Mouse (Mus musculus) liver, embryonic 14.5 days (tissue): ENCODE data around the gene Crb2. TPM values are rescaled to one million over a fixed set of nuclear protein-coding genes. Genes with fewer than 3 reads are reported as not detected.

Experiments
- ATAC-seq: fragments of 200-750 bp; cut with Nextera tagmentation; 2 replicates; pipeline ENCODE4 v1.8.0; 2017; ENCODE audit warnings: moderate number of reproducible peaks, mild to moderate bottlenecking, moderate library complexity; ENCODE audit not compliant: insufficient read depth
- DNase-seq, 3 experiments: peaks; one replicate each; pipeline ENCODE4 v3.0.0-alpha.2; 2012 to 2013; ENCODE audit warnings: low read depth in 3 of 3, low spot score in 3 of 3
- H3K27ac ChIP-seq: fragments of 300-500 bp; sonication (generic); 2 replicates; pipeline ENCODE4 v1.5.1; 2014; ENCODE audit warnings: moderate library complexity, mild to moderate bottlenecking, control low read depth, inconsistent platforms
- H3K27me3 ChIP-seq: fragments of 300-500 bp; sonication (generic); 2 replicates; pipeline ENCODE4 v1.6.1; 2014; ENCODE audit warnings: mild to moderate bottlenecking, low read length, moderate library complexity; ENCODE audit not compliant: control insufficient read depth, insufficient read depth
- H3K36me3 ChIP-seq: fragments of 300-500 bp; sonication (generic); replicated peaks from 2 replicates; pipeline ENCODE4 v1.6.1; 2014; ENCODE audit warnings: low read depth; ENCODE audit not compliant: control insufficient read depth, insufficient read depth
- H3K4me1 ChIP-seq, 2 experiments: fragments of 200-500 bp in 1 of 2; fragments of 300-500 bp in 1 of 2; sonication (generic) in 1 of 2; replicated peaks; 2 replicates each; pipeline ENCODE4 v1.6.1; 2012 to 2014; ENCODE audit warnings: antibody characterized with exemption in 1 of 2, inconsistent platforms in 1 of 2, low read length in 1 of 2; ENCODE audit not compliant: control insufficient read depth in 2 of 2, insufficient read depth in 2 of 2
- H3K4me2 ChIP-seq: fragments of 300-500 bp; sonication (generic); 2 replicates; pipeline ENCODE4 v1.6.1; 2014; ENCODE audit warnings: low read depth, mild to moderate bottlenecking, control low read depth, moderate library complexity
- H3K4me3 ChIP-seq, 2 experiments: fragments of 200-500 bp in 1 of 2; fragments of 300-500 bp in 1 of 2; sonication (generic) in 1 of 2; 2 replicates each; pipeline ENCODE4 v1.5.1; 2012 to 2014; ENCODE audit warnings: low read depth in 2 of 2, low read length in 2 of 2, mild to moderate bottlenecking in 2 of 2, control low read depth in 1 of 2, inconsistent platforms in 1 of 2, moderate library complexity in 1 of 2; ENCODE audit not compliant: insufficient read depth in 1 of 2
- H3K9ac ChIP-seq: fragments of 300-500 bp; sonication (generic); replicated peaks from 2 replicates; pipeline ENCODE4 v1.6.1; 2014; ENCODE audit warnings: mild to moderate bottlenecking, control low read depth, moderate library complexity
- H3K9me3 ChIP-seq: fragments of 300-500 bp; sonication (generic); 2 replicates; pipeline ENCODE4 v1.6.1; 2016; ENCODE audit warnings: low read length, mixed read lengths; ENCODE audit not compliant: control insufficient read depth
- CTCF ChIP-seq: IDR thresholded peaks from 2 replicates; pipeline ENCODE4 v1.5.1; 2016; ENCODE audit warnings: antibody characterized with exemption, low read depth, control low read depth
- EP300 ChIP-seq: IDR thresholded peaks from 2 replicates; pipeline ENCODE4 v1.6.1; 2016; ENCODE audit warnings: antibody characterized with exemption, low read depth
- WGBS: fragments of 180-500 bp; shearing (Covaris S2); extraction: QIAGEN DNeasy Blood & Tissue Kit; methylation state at CpG from one replicate; pipeline ENCODE4 v1.1.7; 2014; ENCODE audit not compliant: insufficient replicate concordance; 5-methylcytosine and 5-hydroxymethylcytosine counted together
- polyA plus RNA-seq, 2 experiments: library from polyadenylated mRNA; depleted of rRNA in 1 of 2; stranded (reverse) in 1 of 2; unstranded in 1 of 2; fragments of >200 nt; fragmentation: Nextera tagmentation in 1 of 2; extraction: Ambion mirVana in 1 of 2; gene quantifications; 2 replicates each; pipeline versions ENCODE4 v1.2.1 to v1.2.3; 2012 to 2014

Gene Crb2
- polyA plus RNA-seq, 2 experiments = 0.10 to 0.17 TPM

DNA sequence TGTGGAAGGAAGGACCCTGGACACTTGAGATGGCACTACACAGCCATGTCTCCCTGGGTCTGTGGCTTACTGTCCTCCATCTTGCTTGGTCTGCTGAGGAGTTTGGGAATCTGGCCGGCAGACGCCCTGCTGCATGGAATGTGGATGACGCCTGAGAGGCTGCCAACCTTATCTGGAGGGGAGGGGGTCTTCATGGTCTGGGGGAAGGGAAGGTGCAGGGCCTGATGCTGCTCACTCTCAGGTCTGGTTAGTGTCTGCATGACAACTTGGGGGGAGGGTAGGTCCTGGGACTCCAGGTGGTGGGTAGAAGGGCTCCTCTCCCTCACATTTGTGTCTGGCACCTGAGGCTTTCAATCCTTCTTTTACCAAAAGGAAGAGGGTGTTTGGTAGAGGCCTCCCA, 5.4 kb downstream of the Crb2 start:
- 50% methylated on average over 3 of the region's 3 CpGs for WGBS
- H3K27ac ChIP-seq = no peak overlapping the region
- no peaks in the 10 kb centered on the region for H3K36me3 ChIP-seq
- peaks cover 10 to 24% of the 10 kb centered on the region in 2 experiments for H3K4me1 ChIP-seq
- TF ChIP-seq EP300 = no peak
- no peak for TF ChIP-seq CTCF
- H3K9ac ChIP-seq = no peak overlapping the region
- peaks cover 2% of the 10 kb centered on the region; the same call in 1 of the 2 replicates for H3K27me3 ChIP-seq
- H3K9me3 ChIP-seq = no peaks in the 10 kb centered on the region
- ATAC-seq = no peak
- H3K4me2 ChIP-seq = no peak overlapping the region
- H3K4me3 ChIP-seq = no peak overlapping the region
- DNase-seq = no peak

DNA sequence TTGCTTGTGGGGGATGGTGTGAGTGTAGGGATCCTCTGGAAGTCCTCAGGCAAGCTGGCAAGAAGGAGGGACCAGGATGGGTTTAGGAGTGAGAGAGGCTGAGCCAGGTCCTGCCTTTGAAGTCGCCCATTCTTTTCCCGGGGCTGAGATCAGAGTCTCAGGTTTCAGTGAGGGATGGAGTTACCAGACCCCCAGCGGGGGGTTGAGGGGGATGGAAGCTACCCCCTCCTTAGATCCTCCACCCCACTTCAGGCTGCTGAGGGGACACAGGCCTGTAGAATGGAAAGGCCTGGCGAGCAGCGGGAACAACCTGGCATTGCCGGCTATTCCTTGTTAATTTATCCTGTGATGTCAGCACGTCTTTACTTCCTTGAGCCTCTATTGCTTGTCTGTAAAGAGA, 6.0 kb downstream of the Crb2 start:
- H3K4me1 ChIP-seq = peaks cover 10 to 20% of the 10 kb centered on the region in 2 experiments
- 46% methylated on average over 7 of the region's 7 CpGs for WGBS
- no peak overlapping the region for H3K9ac ChIP-seq
- no peak for ATAC-seq
- no peaks in the 10 kb centered on the region for H3K9me3 ChIP-seq
- no peak overlapping the region for H3K4me3 ChIP-seq
- no peak for DNase-seq
- no peak overlapping the region for H3K4me2 ChIP-seq
- no peaks in the 10 kb centered on the region for H3K36me3 ChIP-seq
- H3K27me3 ChIP-seq = peaks cover 3% of the 10 kb centered on the region; the same call in 1 of the 2 replicates
- TF ChIP-seq CTCF (no peak), EP300 (no peak)
- H3K27ac ChIP-seq = no peak overlapping the region

GRCm38 (mm10) chr2:37784473-37784872, 8.4 kb downstream of the Crb2 start:
- Histone ChIP-seq H3K9ac (no peak overlapping the region), H3K36me3 (no peaks in the 10 kb centered on the region), H3K27ac (no peak overlapping the region), H3K9me3 (no peaks in the 10 kb centered on the region), H3K4me3 (no peak overlapping the region), H3K27me3 (peaks cover 3% of the 10 kb centered on the region; the same call in 1 of the 2 replicates), H3K4me1 (peaks cover 10 to 15% of the 10 kb centered on the region in 2 experiments), H3K4me2 (no peak overlapping the region)
- WGBS = 55% methylated on average over 5 of the region's 5 CpGs
- DNase-seq (no peak), ATAC-seq (no peak)
- no peak for TF ChIP-seq CTCF
- TF ChIP-seq EP300 = no peak

- no peak overlapping the region for H3K9ac ChIP-seq
- peaks cover 3% of the 10 kb centered on the region; the same call in 1 of the 2 replicates for H3K27me3 ChIP-seq
- DNase-seq (no peak), ATAC-seq (no peak)
- H3K9me3 ChIP-seq = no peaks in the 10 kb centered on the region
- H3K36me3 ChIP-seq = no peaks in the 10 kb centered on the region
- TF ChIP-seq CTCF (no peak), EP300 (no peak)
- H3K27ac ChIP-seq = no peak overlapping the region
- no peak overlapping the region for H3K4me2 ChIP-seq
- WGBS = 31% methylated on average over 52 of the region's 52 CpGs
- H3K4me3 ChIP-seq = no peak overlapping the region
- H3K4me1 ChIP-seq = no peaks in the 10 kb centered on the region
These were observed 10.4 kb downstream of the Crb2 start for GRCm38 (mm10) chr2:37786461-37786860.

DNA sequence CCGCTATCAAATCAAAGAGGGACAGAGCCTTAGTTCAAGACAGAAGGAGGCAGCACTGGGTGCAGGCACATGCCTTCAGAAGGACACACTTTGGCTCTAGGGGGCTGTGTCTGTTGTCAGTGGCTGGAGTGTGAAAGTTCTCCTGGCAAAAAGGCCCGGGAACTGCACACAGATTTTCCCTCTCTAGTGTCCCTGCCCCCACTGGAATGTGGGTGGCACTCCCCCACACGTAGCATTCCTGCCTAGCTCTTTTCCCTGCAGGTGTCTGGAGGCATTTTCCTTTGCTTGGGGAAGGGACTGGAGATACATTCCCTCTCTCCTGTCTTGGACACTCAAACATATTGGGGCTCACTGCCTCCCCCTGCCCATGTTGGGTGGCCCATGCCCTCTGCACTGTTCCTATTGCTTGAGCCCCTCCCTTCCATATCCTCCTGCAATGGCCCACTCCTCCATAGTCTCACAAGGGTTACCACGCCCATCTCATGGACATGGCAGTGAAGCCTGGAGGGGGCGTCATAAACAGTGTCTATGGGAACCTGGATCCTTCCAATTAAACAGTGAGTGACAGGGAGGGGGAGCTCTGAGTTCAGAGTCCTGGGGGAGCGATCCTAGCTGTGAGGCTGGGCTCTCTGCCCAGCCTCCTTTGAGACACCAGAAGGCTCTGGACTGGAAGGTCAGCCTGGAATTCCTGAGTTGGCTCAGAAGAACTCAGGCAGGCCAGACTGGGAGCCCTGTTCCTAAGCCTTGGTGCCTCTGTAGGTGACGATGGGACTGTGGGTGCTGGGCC, 12.3 kb downstream of the Crb2 start:
- Histone ChIP-seq H3K9ac (no peak overlapping the region), H3K36me3 (no peaks in the 10 kb centered on the region), H3K27ac (no peak overlapping the region), H3K4me3 (no peak overlapping the region), H3K4me2 (no peak overlapping the region), H3K4me1 (no peaks in the 10 kb centered on the region), H3K27me3 (peaks cover 8% of the 10 kb centered on the region), H3K9me3 (no peaks in the 10 kb centered on the region)
- WGBS = 55% methylated on average over 7 of the region's 7 CpGs
- TF ChIP-seq EP300 (no peak), CTCF (no peak)
- DNase-seq (no peak), ATAC-seq (no peak)
